In genomic region chr9:72192051-72192952, GRCm38 (mm10) we compare ENCODE assay signal across 7 mouse cellular contexts.
DNase-seq lines count a peak whose midpoint lies in the region; ATAC-seq and TF ChIP-seq lines count a peak whose summit lies in the region.

No protein-coding gene starts in this region.

- peaks cover 11% of the 10 kb centered on the region for H3K4me1 ChIP-seq in forebrain, embryonic 16.5 days (replicated peaks; ENCODE audit: control insufficient read depth, insufficient read depth, low read length)
- no peaks in the 10 kb centered on the region for H3K4me1 ChIP-seq in kidney, postnatal 0 days (replicated peaks; ENCODE audit: insufficient read depth, low read length)
- 0 out of 2 replicates have a peak, but pooled peaks cover 2% of the 10 kb centered on the region for H3K4me1 ChIP-seq in lung, embryonic 15.5 days

- ATAC-seq in cerebellum, adult (ENCODE audit: insufficient number of reproducible peaks, low FRiP score, low TSS enrichment): peak; percentile 49; the same call in 1 of the 2 replicates
- ATAC-seq in forebrain, embryonic 16.5 days: peak; percentile 31; the same call in 1 of the 2 replicates
- peak; percentile 33; the same call in 1 of the 2 replicates for ATAC-seq in kidney, postnatal 0 days (replicated peaks; ENCODE audit: low FRiP score, low read depth)
- ATAC-seq in lung, embryonic 15.5 days (ENCODE audit: borderline replicate concordance, extremely low read depth, low FRiP score, low TSS enrichment): 0 out of 2 replicates have a peak, but pooled peaks have one; percentile 55

- no peaks in the 10 kb centered on the region for H3K36me3 ChIP-seq in forebrain, embryonic 16.5 days (ENCODE audit: control insufficient read depth, insufficient read depth)
- H3K36me3 ChIP-seq in kidney, postnatal 0 days (ENCODE audit: insufficient read depth, low read length): no peaks in the 10 kb centered on the region
- H3K36me3 ChIP-seq in lung, embryonic 15.5 days: no peaks in the 10 kb centered on the region

- peak; percentile 84 for DNase-seq in 416B (ENCODE audit: low read depth)
- DNase-seq in CD8-positive naive resting alpha-beta T cell, adult 2 months (ENCODE audit: low read depth in 2 of 2, low spot score in 2 of 2): peak; percentile 8 to 40
- peak; percentile 87 for DNase-seq in kidney, postnatal 0 days (ENCODE audit: low spot score)
- peak; percentile 31 for DNase-seq in right cerebral cortex, postnatal 25 days

- H3K4me2 ChIP-seq in forebrain, embryonic 16.5 days (ENCODE audit: low read length): peak overlapping the region; percentile 20
- H3K4me2 ChIP-seq in kidney, postnatal 0 days (ENCODE audit: low read length): no peak overlapping the region
- H3K4me2 ChIP-seq in lung, embryonic 15.5 days: no peak overlapping the region

- H3K4me3 ChIP-seq in forebrain, embryonic 16.5 days (replicated peaks; ENCODE audit: low read length): no peak overlapping the region
- H3K4me3 ChIP-seq in kidney, postnatal 0 days (replicated peaks; ENCODE audit: low read depth, low read length): no peak overlapping the region
- H3K4me3 ChIP-seq in lung, embryonic 15.5 days: no peak overlapping the region

- H3K27me3 ChIP-seq in forebrain, embryonic 16.5 days (replicated peaks; ENCODE audit: control insufficient read depth, insufficient read depth, low read length): no peaks in the 10 kb centered on the region
- H3K27me3 ChIP-seq in kidney, postnatal 0 days (ENCODE audit: insufficient read depth, low read length): no peaks in the 10 kb centered on the region
- H3K27me3 ChIP-seq in lung, embryonic 15.5 days: no peaks in the 10 kb centered on the region

- no peak overlapping the region for H3K27ac ChIP-seq in forebrain, embryonic 16.5 days (ENCODE audit: low read length)
- peak overlapping the region; percentile 9; the same call in 1 of the 2 replicates for H3K27ac ChIP-seq in kidney, postnatal 0 days
- no peak overlapping the region; the same call in 1 of the 2 replicates for H3K27ac ChIP-seq in lung, embryonic 15.5 days

- TF ChIP-seq CTCF in kidney, postnatal 0 days (IDR thresholded peaks at IDR 0.05; ENCODE audit: low read depth): peak; percentile 89

- WGBS in forebrain, embryonic 16.5 days: 33% methylated on average over 8 of the region's 8 CpGs
- WGBS in kidney, postnatal 0 days: 50% methylated on average over 8 of the region's 8 CpGs
- 46% methylated on average over 8 of the region's 8 CpGs for WGBS in lung, embryonic 15.5 days

- H3K9me3 ChIP-seq in forebrain, embryonic 16.5 days (ENCODE audit: control insufficient read depth, low read length): 0 out of 2 replicates have a peak, but pooled peaks cover 2% of the 10 kb centered on the region
- no peaks in the 10 kb centered on the region for H3K9me3 ChIP-seq in kidney, postnatal 0 days (replicated peaks; ENCODE audit: low read length)
- H3K9me3 ChIP-seq in lung, embryonic 15.5 days: no peaks in the 10 kb centered on the region

- H3K9ac ChIP-seq in forebrain, embryonic 16.5 days (replicated peaks; ENCODE audit: low read depth, low read length): no peak overlapping the region
- H3K9ac ChIP-seq in kidney, postnatal 0 days (ENCODE audit: low read depth, low read length): no peak overlapping the region
- H3K9ac ChIP-seq in lung, embryonic 15.5 days: no peak overlapping the region

Comparison
In these comparisons a context has a peak if more than half of its experiments do, and no peak if none do; other contexts are left out.
1. DNase-seq: peak in every context shown above with its lines; median percentile 87 in kidney, postnatal 0 days; 84 in 416B; 31 in right cerebral cortex, postnatal 25 days; 24 in CD8-positive naive resting alpha-beta T cell, adult 2 months.